Mouse (Mus musculus) neural tube, embryonic 13.5 days (tissue): ENCODE results near the gene Scn5a. TPM values are rescaled to one million over a fixed set of nuclear protein-coding genes. Genes with fewer than 3 reads are reported as not detected.

ENCODE experiments used
- ATAC-seq: fragments of 200-750 bp; cut with Nextera tagmentation; 2 replicates; pipeline ENCODE4 v1.8.0; 2017; ENCODE audit warnings: low read depth, mild to moderate bottlenecking, moderate TSS enrichment, moderate library complexity
- H3K27ac ChIP-seq: fragments of 300-500 bp; sonication (generic); replicated peaks from 2 replicates; pipeline ENCODE4 v1.5.1; 2015; ENCODE audit warnings: moderate library complexity, mild to moderate bottlenecking, inconsistent platforms
- H3K27me3 ChIP-seq: fragments of 300-500 bp; sonication (generic); 2 replicates; pipeline ENCODE4 v1.6.1; 2015; ENCODE audit warnings: mild to moderate bottlenecking, inconsistent platforms
- H3K36me3 ChIP-seq: fragments of 300-500 bp; sonication (generic); 2 replicates; pipeline ENCODE4 v1.6.1; 2015; ENCODE audit warnings: mild to moderate bottlenecking, inconsistent platforms
- H3K4me1 ChIP-seq: fragments of 300-500 bp; sonication (generic); replicated peaks from 2 replicates; pipeline ENCODE4 v1.6.1; 2015; ENCODE audit warnings: inconsistent platforms
- H3K4me2 ChIP-seq: fragments of 300-500 bp; sonication (generic); 2 replicates; pipeline ENCODE4 v1.6.1; 2015; ENCODE audit warnings: inconsistent platforms, mild to moderate bottlenecking, moderate library complexity
- H3K4me3 ChIP-seq: fragments of 300-500 bp; sonication (generic); 2 replicates; pipeline ENCODE4 v1.5.1; 2015; ENCODE audit warnings: mild to moderate bottlenecking, inconsistent platforms
- H3K9ac ChIP-seq: fragments of 300-500 bp; sonication (generic); 2 replicates; pipeline ENCODE4 v1.6.1; 2015; ENCODE audit warnings: moderate library complexity, mild to moderate bottlenecking, inconsistent platforms
- H3K9me3 ChIP-seq: fragments of 300-500 bp; sonication (generic); 2 replicates; pipeline ENCODE4 v1.6.1; 2016; ENCODE audit warnings: inconsistent platforms
- WGBS: fragments of 180-500 bp; shearing (Covaris S2); methylation state at CpG from one replicate; pipeline ENCODE4 v1.1.7; 2015; 5-methylcytosine and 5-hydroxymethylcytosine counted together
- polyA plus RNA-seq: library from polyadenylated mRNA; unstranded; fragments of >200 nt; fragmentation: Nextera tagmentation; extraction: Ambion mirVana; gene quantifications from 2 replicates; pipeline ENCODE4 v1.2.1, GENCODE M21; 2015

Scn5a gene
- polyA plus RNA-seq, 1 experiment from 2014 or later = 1.1 TPM

- no peaks in the 10 kb centered on the region for H3K36me3 ChIP-seq
- 90% methylated on average over 17 of the region's 17 CpGs for WGBS
- ATAC-seq = no peak
These were observed 1.4 kb upstream of the Scn5a start for GRCm38 (mm10) chr9:119580187-119580586.

GRCm38 (mm10) chr9:119578311-119578635, 543 bp downstream of the Scn5a start:
- Histone ChIP-seq H3K4me3 (peak overlapping the region; percentile 51), H3K36me3 (no peaks in the 10 kb centered on the region), H3K9ac (peak overlapping the region; percentile 70), H3K27me3 (peaks cover 95% of the 10 kb centered on the region), H3K27ac (no peak overlapping the region), H3K4me2 (peak overlapping the region; percentile 82), H3K4me1 (peaks cover 16% of the 10 kb centered on the region), H3K9me3 (no peaks in the 10 kb centered on the region)
- 1% methylated on average over 24 of the region's 24 CpGs for WGBS
- no peak for ATAC-seq

More at GRCm38 (mm10) chr9:119580187-119580586, 1.4 kb upstream of the Scn5a start:
- H3K27ac ChIP-seq = no peak overlapping the region
- H3K27me3 ChIP-seq = peaks cover 95% of the 10 kb centered on the region
- H3K4me3 ChIP-seq = no peak overlapping the region
- H3K9ac ChIP-seq = no peak overlapping the region
- H3K4me1 ChIP-seq = peaks cover 14% of the 10 kb centered on the region
- no peaks in the 10 kb centered on the region for H3K9me3 ChIP-seq
- H3K4me2 ChIP-seq = no peak overlapping the region

GRCm38 (mm10) chr9:119576977-119577376, 1.8 kb downstream of the Scn5a start:
- Histone ChIP-seq H3K9me3 (no peaks in the 10 kb centered on the region), H3K36me3 (no peaks in the 10 kb centered on the region), H3K27ac (no peak overlapping the region), H3K4me3 (no peak overlapping the region), H3K4me1 (peaks cover 27% of the 10 kb centered on the region), H3K9ac (no peak overlapping the region), H3K27me3 (peaks cover 99% of the 10 kb centered on the region), H3K4me2 (no peak overlapping the region)
- no peak for ATAC-seq
- 81% methylated on average over 2 of the region's 2 CpGs for WGBS

GRCm38 (mm10) chr9:119575732-119576131, 3.1 kb downstream of the Scn5a start:
- Histone ChIP-seq H3K4me1 (peaks cover 40% of the 10 kb centered on the region), H3K36me3 (no peaks in the 10 kb centered on the region), H3K27me3 (peaks cover 99% of the 10 kb centered on the region), H3K9me3 (no peaks in the 10 kb centered on the region), H3K4me2 (no peak overlapping the region), H3K9ac (no peak overlapping the region), H3K27ac (no peak overlapping the region), H3K4me3 (no peak overlapping the region)
- no peak for ATAC-seq
- WGBS = 46% methylated on average over 9 of the region's 9 CpGs

- 79% methylated on average over 7 of the region's 7 CpGs for WGBS
- no peaks in the 10 kb centered on the region for H3K9me3 ChIP-seq
- H3K4me2 ChIP-seq = no peak overlapping the region
- ATAC-seq = no peak
- no peak overlapping the region for H3K9ac ChIP-seq
- peaks cover 100% of the 10 kb centered on the region for H3K27me3 ChIP-seq
- no peaks in the 10 kb centered on the region for H3K36me3 ChIP-seq
- no peak overlapping the region for H3K27ac ChIP-seq
- peaks cover 42% of the 10 kb centered on the region for H3K4me1 ChIP-seq
- no peak overlapping the region for H3K4me3 ChIP-seq
These were observed 4.5 kb downstream of the Scn5a start for GRCm38 (mm10) chr9:119574366-119574765.

- ATAC-seq = no peak
- 35% methylated on average over 14 of the region's 14 CpGs for WGBS
These were observed 5.8 kb downstream of the Scn5a start for GRCm38 (mm10) chr9:119573009-119573408.

GRCm38 (mm10) chr9:119571411-119571888, 7.4 kb downstream of the Scn5a start:
- 0% methylated on average over 15 of the region's 15 CpGs for WGBS
- no peaks in the 10 kb centered on the region for H3K9me3 ChIP-seq
- H3K36me3 ChIP-seq = no peaks in the 10 kb centered on the region
- peaks cover 100% of the 10 kb centered on the region for H3K27me3 ChIP-seq
- H3K9ac ChIP-seq = peak overlapping the region; percentile 13; the same call in 1 of the 2 replicates
- H3K4me2 ChIP-seq = peak overlapping the region; percentile 42
- peak; percentile 49 for ATAC-seq
- H3K4me3 ChIP-seq = peak overlapping the region; percentile 7; the same call in 1 of the 2 replicates
- peaks cover 27% of the 10 kb centered on the region for H3K4me1 ChIP-seq
- no peak overlapping the region for H3K27ac ChIP-seq

More at GRCm38 (mm10) chr9:119573009-119573408, 5.8 kb downstream of the Scn5a start:
- H3K9me3 ChIP-seq = no peaks in the 10 kb centered on the region
- H3K27ac ChIP-seq = no peak overlapping the region
- H3K4me3 ChIP-seq = no peak overlapping the region
- H3K4me1 ChIP-seq = peaks cover 29% of the 10 kb centered on the region
- no peaks in the 10 kb centered on the region for H3K36me3 ChIP-seq
- H3K4me2 ChIP-seq = no peak overlapping the region
- no peak overlapping the region for H3K9ac ChIP-seq
- peaks cover 100% of the 10 kb centered on the region for H3K27me3 ChIP-seq

- peaks cover 27% of the 10 kb centered on the region for H3K4me1 ChIP-seq
- no peak for ATAC-seq
- H3K9ac ChIP-seq = no peak overlapping the region
- H3K27me3 ChIP-seq = peaks cover 100% of the 10 kb centered on the region
- H3K4me2 ChIP-seq = no peak overlapping the region
- H3K27ac ChIP-seq = no peak overlapping the region
- WGBS = 13% methylated on average over 9 of the region's 9 CpGs
- no peaks in the 10 kb centered on the region for H3K9me3 ChIP-seq
- H3K4me3 ChIP-seq = no peak overlapping the region
- H3K36me3 ChIP-seq = no peaks in the 10 kb centered on the region
These were observed 8.2 kb downstream of the Scn5a start for GRCm38 (mm10) chr9:119570652-119571051.

GRCm38 (mm10) chr9:119568732-119569131, 10.1 kb downstream of the Scn5a start:
- Histone ChIP-seq H3K4me3 (no peak overlapping the region), H3K27me3 (peaks cover 100% of the 10 kb centered on the region), H3K4me2 (no peak overlapping the region), H3K4me1 (peaks cover 27% of the 10 kb centered on the region), H3K27ac (no peak overlapping the region), H3K36me3 (no peaks in the 10 kb centered on the region), H3K9ac (no peak overlapping the region), H3K9me3 (no peaks in the 10 kb centered on the region)
- WGBS = 73% methylated on average over 8 of the region's 8 CpGs
- no peak for ATAC-seq

GRCm38 (mm10) chr9:119567800-119568199, 11.0 kb downstream of the Scn5a start:
- Histone ChIP-seq H3K4me1 (peaks cover 22% of the 10 kb centered on the region), H3K4me2 (no peak overlapping the region), H3K36me3 (no peaks in the 10 kb centered on the region), H3K27ac (no peak overlapping the region), H3K4me3 (no peak overlapping the region), H3K9ac (no peak overlapping the region), H3K9me3 (no peaks in the 10 kb centered on the region), H3K27me3 (peaks cover 100% of the 10 kb centered on the region)
- WGBS = 73% methylated on average over 5 of the region's 5 CpGs
- ATAC-seq = no peak

- WGBS = 6% methylated on average over 10 of the region's 10 CpGs
- H3K27me3 ChIP-seq = peaks cover 99% of the 10 kb centered on the region
- H3K9ac ChIP-seq = no peak overlapping the region
- peaks cover 20% of the 10 kb centered on the region for H3K4me1 ChIP-seq
- H3K27ac ChIP-seq = no peak overlapping the region
- H3K36me3 ChIP-seq = no peaks in the 10 kb centered on the region
- no peak overlapping the region for H3K4me2 ChIP-seq
- no peak for ATAC-seq
- no peak overlapping the region for H3K4me3 ChIP-seq
- H3K9me3 ChIP-seq = no peaks in the 10 kb centered on the region
These were observed 12.6 kb downstream of the Scn5a start for GRCm38 (mm10) chr9:119566214-119566613.

GRCm38 (mm10) chr9:119564803-119565202, 14.0 kb downstream of the Scn5a start:
- H3K4me2 ChIP-seq = no peak overlapping the region
- no peaks in the 10 kb centered on the region for H3K36me3 ChIP-seq
- H3K27ac ChIP-seq = no peak overlapping the region
- no peak overlapping the region for H3K4me3 ChIP-seq
- peaks cover 99% of the 10 kb centered on the region for H3K27me3 ChIP-seq
- 64% methylated on average over 6 of the region's 6 CpGs for WGBS
- no peaks in the 10 kb centered on the region for H3K9me3 ChIP-seq
- ATAC-seq = no peak
- H3K4me1 ChIP-seq = peaks cover 21% of the 10 kb centered on the region
- H3K9ac ChIP-seq = no peak overlapping the region

- WGBS = 78% methylated on average over 6 of the region's 6 CpGs
- Histone ChIP-seq H3K36me3 (no peaks in the 10 kb centered on the region), H3K4me1 (peaks cover 21% of the 10 kb centered on the region), H3K27me3 (peaks cover 97% of the 10 kb centered on the region), H3K9me3 (no peaks in the 10 kb centered on the region), H3K27ac (no peak overlapping the region), H3K4me2 (no peak overlapping the region), H3K9ac (no peak overlapping the region), H3K4me3 (no peak overlapping the region)
- ATAC-seq = no peak
These were observed 15.2 kb downstream of the Scn5a start for GRCm38 (mm10) chr9:119563617-119564016.
